Mouse (Mus musculus): ENCODE results near the gene Fezf1.

DNA sequence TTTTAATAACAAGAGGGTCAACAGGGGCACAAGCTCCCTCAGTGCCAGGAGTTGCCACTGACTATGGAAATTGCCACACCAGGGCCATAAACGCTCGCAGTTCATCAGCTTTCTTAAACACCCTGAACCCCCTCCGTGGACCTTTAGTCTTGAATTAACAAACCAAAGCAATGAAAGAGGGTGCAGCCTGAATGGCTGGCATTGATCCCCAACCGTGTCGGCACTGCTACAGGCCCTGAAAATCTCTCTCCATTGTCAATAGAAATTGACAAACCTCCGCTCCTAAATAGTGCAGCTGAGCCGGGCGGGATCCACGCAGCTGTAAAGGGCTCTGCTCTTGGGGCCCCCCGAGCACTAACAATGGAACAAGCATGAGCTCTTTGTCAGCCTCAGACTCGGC, 24.8 kb upstream of the Fezf1 start:
- no peak for TF ChIP-seq CTCF (IDR thresholded peaks at IDR 0.05; ENCODE audit: borderline replicate concordance, control insufficient read depth, extremely low read depth, insufficient read depth, low read length, poor library complexity)
- no peak for TF ChIP-seq POLR2A (IDR thresholded peaks at IDR 0.05; ENCODE audit: control insufficient read depth, extremely low read depth, insufficient read depth, low read length, poor library complexity)

All from thymus, adult 2 months (tissue).